Mouse (Mus musculus) testis, postnatal 10 days (tissue): ENCODE results near the gene Slc27a1.

ENCODE experiments used
- DNase-seq: peaks from one replicate; pipeline ENCODE4 v3.0.0; 2021; ENCODE audit warnings: low spot score

The Slc27a1 gene

DNA sequence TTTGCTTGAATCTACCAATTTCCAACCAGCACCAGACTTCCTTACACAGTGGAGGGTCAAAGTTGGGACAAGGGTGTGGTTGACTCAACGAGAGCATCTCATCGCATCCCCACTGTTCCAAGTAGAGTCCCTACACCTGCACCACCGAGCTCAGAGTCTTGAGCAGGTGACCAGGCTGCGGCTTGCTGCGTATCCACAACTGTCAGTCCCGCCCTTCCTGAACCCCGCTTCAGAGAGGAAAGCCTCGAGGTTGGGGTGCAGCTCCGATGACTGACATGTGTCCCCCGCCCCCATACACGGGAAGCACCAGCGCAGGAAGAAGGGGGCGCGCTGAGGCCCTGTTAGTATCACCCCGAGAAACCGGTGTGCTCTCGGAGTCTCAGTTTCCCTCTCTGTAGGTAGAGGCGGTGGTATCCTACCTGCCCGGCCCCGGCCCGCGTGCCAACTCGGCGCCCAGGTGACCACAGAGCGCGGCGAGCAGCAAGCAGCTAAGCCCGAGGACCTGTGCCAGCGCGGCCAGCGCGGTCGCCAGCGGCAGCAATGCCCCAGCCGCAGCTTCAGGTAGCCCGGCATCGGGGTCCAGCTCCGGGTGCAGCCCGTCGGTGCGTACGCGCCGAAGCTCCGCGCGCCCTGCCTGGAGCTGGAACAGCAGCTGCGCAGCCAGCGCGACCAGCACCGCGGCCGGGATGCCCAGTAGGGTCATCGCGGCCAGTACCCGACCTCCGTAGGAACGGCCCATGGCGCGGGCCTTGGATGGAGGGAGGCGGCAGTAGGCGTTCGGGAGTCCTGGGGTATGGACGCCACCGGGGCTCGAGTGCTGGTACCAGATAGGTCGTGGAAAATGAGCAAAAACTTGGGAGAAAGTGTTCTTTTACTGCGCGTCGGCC is 10.4 kb upstream of the Slc27a1 start, which contains the start of gene Tmem221:
Tmem221 (minus strand) TSS at position 801 of the 887 bp plus-strand sequence.
- no peak for DNase-seq

DNA sequence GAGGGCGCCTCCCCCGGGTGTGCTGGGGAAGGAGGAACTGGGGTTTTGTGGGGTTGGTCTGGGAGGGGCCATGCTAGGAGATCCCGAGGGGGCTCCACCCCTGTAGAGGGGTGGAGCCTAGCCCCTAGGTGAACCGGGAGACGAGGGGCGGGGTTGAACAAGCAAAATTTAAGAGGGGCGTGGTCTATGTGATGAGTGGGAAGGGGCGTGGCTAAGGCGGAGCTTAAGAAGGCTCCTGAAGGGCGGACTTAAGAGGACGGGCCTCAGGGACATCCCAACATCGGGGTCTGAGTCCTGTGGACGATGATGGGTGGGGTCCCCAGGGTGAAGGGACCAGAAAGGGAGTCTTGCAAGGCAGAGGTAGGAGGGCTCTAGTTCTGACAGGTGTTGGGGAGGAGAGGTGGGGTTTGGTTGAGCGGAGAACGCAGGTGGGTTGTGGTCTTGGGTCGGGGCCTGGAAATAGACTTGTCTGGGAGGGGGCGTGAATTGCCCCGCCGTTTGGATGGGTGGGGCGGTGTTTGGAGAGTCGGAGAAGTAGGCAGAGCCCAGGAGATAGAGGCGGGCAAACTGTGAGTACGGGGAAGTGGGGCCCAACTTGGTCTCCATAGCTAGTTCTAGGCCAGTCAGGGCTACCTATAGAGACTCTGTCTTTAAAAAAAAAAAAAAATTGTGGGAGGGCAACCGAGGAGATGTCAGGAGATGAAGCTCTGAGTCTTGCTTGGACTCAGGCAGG is 9.6 kb upstream of the Slc27a1 start:
- peak; percentile 89 for DNase-seq

DNA sequence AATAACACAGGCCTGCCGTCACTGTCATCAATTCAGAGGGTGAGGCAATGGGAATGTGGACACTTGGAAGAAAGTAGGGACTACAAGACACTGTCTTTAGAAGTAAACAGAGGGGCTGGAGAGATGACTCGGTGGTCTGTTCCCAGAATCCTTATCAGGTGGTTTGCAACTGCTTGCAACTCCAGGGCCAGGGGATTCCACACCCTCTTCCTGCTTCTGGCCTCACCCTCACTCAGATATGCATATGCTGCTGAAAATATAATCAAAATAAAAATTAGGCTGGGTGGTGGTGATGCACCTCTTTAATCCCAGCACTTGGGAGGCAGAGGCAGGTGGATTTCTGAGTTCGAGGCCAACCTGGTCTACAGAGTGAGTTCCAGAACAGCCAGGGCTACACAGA is 8.6 kb upstream of the Slc27a1 start:
- no peak for DNase-seq

DNA sequence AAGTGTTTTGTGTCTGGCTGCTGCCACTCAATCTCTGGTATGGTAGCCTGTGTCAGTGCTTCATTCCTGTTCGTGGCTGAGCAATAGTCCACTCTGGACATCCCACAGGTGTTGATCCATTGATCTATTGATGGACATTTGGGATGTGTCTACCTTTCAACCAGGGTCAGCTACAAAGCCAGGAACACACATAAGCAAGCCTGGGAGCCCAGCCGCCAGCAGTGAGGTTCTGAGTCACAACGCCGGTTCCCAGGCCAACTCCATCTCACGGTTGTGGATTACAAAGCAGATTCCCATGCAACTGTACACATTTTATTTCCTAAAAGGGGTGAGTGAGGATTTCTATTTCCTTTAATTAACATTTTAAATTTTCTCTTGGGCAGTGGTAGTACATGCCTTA is 7.9 kb upstream of the Slc27a1 start:
- DNase-seq = no peak

DNA sequence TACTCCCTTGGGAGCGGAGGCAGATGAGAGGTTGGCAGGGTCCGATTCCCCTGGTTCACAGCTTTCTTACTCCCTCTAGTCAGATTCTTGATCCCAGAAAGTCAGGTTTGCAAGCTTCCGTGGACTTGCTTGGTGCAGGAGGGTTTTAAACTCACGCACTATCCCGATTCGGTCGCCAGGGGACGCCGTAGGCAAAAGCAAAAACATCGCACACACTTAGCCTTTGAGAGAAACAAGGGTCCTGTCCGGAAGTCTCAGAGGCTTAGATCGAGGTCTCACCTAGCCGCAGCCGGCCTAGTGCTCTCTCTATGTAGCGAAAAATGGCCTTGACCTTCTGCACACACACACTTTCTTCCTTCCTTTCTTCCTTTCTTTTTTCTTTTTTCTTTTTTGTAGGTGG is 7.3 kb upstream of the Slc27a1 start:
- DNase-seq = peak; percentile 79

DNA sequence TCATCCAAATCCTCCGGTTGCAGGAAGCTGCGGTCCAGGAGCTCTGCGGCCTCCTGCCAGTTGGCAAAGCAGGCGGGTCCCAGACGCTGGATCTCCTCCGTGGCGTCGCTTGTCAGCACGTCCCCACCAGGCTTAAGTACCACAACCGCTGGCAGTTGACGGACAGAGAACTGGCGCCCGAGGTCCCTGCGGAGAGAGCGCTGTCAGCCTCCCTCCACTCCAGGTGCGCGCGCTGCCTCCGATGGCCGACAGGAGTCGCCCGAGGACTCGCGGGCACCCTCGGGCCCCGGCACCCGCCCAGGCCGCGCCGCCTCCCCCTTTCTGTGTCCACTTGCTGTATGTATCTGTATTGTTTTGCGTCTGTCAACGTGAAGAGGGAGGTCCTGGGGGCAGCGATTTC is 5.9 kb upstream of the Slc27a1 start:
- DNase-seq = peak; percentile 95

DNA sequence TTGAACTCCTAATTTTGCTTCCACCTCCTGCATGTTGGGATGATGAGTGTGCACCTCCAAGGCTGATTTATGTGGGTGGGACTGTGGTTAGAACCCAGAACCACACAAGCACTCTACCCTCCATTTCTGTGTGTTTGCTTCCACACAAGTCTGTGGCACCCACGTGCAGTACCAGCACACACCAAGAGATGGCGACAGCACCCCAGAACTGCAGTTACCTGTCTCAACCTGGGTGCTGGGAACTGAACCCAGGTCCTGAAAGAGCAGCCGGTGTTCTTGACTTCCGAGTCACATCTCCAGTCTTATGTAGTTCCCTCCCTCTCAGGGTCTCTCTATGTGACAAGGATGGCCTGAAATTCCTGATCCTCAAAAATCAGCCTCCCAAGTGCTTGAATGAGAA is 4.7 kb upstream of the Slc27a1 start:
- DNase-seq = no peak

DNA sequence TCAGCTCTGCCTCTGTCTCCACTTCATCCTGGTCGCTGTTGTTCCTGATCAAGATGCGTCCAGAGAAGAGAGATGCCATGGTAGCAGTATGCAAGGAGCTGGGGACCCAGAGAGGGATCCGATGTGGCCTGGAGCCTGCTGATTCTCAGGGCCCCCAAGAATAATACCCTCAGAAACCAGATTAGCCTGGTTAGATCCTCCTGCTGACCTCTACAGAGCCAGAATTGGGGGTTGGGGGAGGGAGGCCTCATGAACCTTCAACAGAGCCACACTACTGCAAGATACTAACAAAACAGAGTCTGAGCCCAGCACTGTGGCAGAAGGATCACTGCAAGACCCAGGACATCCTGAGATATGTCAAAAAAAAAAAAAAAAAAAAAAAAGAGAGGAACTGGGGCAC is 2.2 kb upstream of the Slc27a1 start, which contains the start of gene Nxnl1:
Nxnl1 (minus strand) TSS at position 101 of the 400 bp plus-strand sequence.
- DNase-seq = no peak

DNA sequence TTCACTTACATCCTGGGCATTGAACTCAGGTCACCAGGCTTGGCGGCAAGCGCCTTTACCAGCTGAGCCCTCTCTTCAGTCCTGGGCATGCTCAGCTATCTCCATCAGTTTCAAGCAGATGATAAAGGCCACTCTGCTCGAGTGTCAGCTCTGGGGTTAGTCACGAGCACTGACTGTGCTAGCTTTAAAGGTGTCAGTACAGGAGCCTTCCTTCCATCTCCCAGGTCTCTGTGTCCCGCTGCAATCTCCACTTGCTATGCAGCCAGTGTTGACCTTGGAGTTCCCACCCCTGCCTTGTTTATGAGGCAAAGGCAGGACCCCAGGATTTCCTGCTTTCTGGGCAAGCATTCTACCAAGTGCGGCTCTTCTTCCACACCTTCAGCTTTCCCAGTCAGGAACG is 1.1 kb upstream of the Slc27a1 start:
- no peak for DNase-seq

DNA sequence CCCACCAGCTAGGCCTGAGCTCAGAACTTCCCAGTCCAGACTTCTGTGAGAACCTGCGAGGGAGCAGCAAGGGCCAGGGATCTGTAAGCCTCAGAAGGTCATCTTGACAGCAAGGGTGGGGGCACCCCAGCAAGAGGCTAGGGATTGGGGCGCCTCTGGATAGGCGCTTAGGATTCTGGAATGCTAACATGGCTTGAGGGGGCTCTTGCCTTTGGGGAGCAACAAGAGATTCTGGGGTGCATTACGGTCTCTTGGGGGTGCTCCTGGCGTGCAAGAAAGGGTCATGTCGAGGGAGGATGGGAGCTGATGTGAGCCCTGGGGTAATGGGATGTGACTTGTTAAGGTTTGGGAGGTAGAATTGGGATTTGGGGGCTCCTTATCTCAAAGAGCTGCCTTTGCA is 259 bp downstream of the Slc27a1 start:
- no peak for DNase-seq

DNA sequence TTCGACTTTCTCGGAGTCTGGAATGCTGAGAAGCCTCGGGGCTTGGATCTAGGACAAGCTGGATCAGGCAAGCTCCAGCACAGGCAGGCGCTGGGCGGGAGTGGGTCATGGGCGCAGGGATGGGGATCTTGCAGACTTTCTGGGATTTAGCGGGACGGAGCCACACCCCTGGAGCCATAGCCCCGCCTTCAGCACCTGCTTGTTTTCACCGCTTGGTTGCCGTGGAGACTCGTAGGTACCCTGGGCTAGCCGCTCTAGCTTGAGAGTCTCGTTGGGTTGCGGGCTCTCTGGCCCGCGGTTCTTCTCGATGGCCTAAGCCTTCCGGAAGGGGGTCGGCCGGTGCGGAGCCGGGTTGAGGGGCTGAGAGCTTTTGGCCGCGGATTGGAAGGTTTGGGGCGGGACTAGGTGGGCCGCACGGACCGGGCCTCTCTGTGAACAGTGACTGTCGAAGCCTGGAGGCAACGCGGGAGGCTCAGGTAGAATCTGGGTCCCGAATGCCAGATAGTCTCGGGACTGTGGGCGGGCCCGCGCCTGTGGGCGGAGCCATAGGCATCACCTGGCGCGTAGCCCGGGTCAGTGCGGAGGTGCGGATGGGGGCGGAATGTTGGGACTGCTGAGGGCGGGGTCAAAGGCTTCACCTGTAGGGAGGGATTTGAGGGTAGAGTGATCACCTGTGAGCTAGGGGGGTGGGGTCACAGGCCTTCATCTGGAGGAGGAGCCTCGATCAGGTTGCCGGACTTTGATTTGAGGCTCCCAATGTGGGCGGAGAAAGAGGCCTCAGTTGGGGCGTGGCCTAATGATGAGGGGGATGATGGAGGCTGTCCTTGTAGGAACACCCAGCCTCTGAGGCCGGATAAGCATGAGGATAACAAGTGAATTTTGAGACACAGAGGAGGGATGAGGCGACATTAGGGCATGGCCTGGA is 946 bp downstream of the Slc27a1 start:
- DNase-seq = peak; percentile 93

DNA sequence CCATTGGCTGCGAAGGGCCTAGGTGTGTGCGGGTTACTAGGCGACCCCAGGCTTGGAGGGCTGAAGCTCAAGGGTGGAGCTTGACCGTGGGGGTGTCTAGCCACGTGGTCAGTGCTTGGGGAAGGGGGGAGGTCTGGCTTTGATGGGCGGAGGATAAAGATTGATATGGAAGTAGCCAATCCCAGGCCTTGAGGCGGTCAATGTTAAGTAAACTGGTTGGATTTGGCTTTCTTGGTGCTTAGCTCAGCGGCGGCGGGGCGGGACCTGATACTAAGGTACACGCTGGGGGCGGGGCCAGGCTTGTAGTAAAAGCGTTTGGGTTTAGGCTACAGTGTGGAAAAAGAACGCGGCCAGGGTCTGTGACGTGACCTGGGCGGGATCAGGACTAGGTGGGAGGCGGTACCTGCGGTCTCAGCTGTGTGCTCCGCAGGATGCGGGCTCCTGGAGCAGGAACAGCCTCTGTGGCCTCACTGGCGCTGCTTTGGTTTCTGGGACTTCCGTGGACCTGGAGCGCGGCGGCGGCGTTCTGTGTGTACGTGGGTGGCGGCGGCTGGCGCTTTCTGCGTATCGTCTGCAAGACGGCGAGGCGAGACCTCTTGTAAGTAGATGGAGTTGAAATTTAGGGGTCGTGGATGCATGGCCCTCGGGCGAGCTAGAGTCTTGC is 1.7 kb downstream of the Slc27a1 start:
- peak; percentile 98 for DNase-seq

DNA sequence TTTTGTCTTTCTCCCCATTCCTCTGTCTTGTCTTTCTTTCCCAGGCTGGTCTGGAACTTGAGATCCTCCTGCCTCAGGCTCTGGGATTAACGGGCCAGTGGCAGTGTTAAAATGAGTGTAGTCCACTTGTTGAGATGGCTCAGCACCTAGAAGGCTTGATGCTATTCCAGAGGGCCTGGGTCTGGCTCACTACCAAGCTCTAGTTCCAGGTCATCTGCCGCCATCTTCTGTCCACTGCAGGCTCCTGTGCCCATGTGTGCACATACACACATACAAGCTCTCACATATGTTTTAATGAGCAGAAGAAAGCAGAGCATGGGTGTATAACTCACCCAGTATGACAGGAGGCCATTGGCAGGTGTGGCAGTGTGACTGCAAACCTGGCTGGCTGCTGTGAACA is 3.4 kb downstream of the Slc27a1 start:
- DNase-seq = no peak

DNA sequence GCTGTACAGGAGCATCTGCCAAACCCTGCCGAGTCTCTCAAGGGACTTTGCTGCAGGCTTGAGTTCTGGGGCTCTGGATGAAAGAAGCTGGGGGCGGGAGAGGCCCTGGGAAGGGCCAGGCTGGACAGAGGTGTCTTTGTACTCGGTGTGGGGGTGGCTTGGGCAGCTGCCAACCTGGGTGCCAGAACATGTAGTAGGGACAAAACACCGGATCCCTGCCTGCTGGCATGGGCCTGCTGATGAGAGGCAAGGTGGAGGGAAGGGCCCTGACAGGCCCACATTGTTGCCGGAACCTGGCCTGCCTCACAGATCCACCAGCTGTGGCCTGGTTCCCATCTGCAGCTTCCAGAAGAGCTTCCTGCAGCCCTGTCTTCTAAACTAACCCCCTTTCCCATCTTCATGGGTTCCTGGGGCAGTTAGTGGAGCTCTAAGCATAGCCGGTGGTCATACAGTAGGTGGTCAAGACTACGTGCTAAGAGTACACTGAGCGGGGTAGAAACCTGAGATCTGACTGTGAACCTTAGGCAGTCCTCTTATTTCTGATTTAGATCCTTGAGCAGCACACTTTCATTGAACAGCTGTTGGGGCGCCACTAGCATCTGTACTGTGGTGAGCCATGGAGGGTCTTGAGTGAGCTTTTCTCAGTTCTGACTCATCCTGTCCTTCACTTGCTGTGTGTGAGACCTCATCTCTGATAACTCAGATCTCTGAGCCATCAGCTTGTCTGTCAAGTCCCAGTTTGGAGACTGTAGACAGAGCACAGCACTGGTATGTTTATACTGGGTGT is 4.4 kb downstream of the Slc27a1 start:
- DNase-seq = peak; percentile 94

DNA sequence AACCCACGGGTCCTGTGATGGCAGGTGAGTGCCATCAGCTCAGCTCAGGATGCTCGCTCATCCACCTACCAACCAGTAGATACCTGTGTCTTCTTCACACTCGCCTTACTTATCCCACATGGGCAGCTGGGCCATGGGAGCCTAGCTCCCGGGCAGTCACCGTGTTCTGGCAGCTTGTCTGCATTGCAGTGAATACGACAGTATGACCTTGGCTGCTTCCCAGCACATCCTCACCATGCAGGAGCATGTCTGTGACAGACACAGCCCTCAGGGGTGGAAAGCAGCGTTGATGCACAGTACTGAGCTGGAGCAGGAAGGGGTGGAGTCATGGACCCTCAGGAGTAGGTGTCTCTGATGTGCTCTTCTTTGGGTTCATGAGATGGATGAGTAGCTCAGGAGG is 5.7 kb downstream of the Slc27a1 start:
- no peak for DNase-seq

DNA sequence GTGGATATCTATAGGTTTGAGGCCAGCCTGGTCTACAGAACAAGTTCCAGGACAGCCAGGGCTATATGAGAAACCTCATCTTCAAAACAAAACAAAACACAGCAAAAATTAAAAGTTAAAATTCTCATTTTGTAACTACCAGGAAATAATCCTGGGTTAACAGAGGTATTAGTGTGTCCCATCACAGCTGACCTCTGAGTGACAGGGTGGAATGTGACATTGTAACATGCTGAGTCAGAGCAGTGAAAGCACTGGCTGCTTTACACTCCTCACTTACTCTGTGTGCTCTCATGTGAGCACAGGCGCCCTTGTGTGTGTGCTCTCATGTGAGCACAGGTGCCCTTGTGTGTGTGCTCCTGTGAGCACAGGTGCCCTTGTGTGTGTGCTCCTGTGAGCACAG is 6.3 kb downstream of the Slc27a1 start:
- no peak for DNase-seq

DNA sequence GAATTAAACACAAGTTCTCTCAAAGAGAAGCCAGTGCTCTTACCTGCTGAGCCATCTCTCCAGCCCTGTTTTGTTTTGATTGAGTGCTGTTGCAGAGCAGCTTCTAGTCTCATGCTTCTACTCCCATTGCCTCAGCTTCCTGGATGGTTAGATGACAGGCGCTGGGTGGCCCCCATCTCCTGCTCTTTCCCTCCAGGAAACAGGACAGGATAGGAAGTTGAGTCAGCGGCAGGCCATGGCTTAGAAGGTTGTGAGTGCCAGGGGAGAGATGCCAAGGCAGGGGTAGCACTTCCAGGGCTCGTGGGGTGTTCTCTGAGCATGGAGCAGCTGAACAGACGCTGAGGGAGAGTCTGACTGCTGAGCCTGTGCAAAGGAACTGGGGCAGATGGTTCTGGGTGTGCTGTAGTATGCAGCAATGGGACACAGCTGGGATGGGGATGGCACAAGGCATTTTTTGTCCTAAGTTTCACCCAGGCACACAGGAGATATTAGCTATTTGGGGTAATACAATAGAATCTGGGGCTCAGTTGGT is 9.2 kb downstream of the Slc27a1 start:
- DNase-seq = no peak

DNA sequence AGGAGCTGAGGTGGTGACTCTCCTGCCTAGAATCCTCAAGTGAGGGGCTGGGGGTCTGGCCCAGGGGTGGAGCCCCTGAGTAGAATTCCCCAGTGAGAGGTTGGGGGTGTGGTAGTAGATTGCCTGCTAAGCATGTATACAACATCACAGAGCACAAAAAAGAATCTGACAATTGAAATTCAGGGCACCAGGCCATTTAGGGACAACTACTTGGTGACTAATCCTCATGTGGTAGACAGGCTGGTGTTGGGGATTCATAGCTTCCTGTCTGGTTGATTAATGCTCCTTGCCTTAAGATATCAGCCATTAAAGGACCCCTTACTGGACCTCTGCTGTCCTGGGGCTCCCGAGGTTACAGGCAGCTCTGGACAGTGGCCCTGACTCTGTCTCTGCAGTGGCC is 10.3 kb downstream of the Slc27a1 start:
- no peak for DNase-seq

DNA sequence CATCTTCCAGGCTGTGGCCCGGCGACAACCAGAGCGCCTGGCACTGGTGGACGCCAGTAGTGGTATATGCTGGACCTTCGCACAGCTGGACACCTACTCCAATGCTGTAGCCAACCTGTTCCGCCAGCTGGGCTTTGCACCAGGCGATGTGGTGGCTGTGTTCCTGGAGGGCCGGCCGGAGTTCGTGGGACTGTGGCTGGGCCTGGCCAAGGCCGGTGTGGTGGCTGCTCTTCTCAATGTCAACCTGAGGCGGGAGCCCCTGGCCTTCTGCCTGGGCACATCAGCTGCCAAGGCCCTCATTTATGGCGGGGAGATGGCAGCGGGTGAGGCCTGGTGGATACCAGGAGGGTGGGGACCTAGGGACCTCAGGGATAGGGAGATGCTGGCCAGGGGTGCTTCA is 10.8 kb downstream of the Slc27a1 start:
- no peak for DNase-seq

DNA sequence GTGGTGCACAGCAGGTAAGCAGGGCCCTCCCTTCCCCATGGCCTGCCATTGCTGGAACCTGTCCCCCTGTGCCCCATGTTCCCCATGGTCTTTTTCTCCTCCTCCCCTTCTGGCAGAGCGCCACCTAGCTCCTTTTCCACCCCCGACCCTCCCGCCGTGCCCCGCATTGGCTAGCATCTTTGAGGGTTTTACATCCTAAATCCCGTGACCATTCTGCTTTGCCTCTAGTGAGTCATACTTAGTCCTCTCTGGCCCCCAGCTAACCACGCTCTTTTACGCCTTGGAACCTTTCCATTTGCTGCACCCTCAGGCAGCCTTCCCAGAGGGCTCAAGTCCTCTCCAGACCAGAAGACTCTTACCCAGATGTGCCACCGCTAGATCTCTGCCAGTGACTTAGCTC is 11.5 kb downstream of the Slc27a1 start:
- DNase-seq = no peak

DNA sequence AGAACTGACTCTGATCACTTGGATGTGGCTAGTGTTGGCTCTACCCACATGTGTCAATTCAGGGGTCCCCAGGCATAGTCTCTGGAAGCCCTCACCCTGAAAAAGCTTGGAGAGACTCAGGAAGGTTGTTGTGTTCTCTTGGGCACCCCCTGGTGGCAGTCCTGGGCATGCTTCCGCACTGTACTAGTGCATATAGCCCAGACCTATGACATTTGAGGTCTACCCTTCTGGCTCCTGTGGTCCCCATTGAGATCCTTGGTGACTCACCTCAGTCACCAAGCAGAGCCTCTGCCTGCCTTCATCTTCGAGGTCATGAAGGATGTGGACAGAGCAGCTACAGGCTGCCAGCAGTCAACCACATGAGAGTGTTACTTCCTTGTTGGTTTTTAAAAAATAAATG is 18.2 kb downstream of the Slc27a1 start:
- DNase-seq = peak; percentile 82
